Mouse (Mus musculus): ENCODE data around the gene H2afx. TPM values are rescaled to one million over a fixed set of nuclear protein-coding genes. Genes with fewer than 3 reads are reported as not detected.

H2afx gene
- polyA plus RNA-seq (2017; shearing (Covaris generic)): 13.2 TPM

DNA sequence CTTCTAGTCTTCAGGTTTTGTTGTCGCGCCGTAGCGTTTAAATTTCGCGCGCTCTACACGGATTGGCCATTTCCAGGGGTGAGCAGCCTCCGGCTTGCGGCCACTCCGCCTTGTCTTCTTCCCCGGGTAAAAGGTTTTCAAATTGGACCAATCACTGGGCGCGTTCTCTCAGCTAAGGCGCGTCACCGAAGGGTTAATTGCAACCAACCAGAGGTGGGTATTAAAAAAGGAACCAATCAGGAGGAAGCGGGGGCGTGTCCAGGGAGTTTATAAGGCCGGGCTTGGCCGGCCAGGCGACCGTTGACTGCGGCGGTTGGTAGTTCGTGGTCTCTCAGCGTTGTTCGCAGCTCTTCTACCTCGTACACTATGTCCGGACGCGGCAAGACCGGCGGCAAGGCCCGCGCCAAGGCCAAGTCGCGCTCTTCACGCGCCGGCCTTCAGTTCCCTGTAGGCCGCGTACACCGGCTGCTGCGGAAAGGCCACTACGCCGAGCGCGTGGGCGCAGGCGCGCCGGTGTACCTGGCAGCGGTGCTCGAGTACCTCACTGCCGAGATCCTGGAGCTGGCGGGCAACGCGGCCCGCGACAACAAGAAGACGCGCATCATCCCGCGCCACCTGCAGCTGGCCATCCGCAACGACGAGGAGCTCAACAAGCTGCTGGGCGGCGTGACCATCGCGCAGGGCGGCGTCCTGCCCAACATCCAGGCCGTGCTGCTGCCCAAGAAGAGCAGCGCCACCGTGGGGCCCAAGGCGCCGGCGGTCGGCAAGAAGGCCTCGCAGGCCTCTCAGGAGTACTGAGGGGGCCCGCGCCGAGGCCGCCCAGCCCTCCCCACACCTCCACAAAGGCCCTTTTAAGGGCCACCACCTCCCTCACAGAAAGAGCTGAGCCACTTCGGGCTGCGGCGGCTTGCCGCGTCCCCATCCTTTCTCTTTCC lies at the start of gene H2afx:
TSS of gene H2afx (plus strand) at position 299 of the 935 bp plus-strand sequence.

DNA sequence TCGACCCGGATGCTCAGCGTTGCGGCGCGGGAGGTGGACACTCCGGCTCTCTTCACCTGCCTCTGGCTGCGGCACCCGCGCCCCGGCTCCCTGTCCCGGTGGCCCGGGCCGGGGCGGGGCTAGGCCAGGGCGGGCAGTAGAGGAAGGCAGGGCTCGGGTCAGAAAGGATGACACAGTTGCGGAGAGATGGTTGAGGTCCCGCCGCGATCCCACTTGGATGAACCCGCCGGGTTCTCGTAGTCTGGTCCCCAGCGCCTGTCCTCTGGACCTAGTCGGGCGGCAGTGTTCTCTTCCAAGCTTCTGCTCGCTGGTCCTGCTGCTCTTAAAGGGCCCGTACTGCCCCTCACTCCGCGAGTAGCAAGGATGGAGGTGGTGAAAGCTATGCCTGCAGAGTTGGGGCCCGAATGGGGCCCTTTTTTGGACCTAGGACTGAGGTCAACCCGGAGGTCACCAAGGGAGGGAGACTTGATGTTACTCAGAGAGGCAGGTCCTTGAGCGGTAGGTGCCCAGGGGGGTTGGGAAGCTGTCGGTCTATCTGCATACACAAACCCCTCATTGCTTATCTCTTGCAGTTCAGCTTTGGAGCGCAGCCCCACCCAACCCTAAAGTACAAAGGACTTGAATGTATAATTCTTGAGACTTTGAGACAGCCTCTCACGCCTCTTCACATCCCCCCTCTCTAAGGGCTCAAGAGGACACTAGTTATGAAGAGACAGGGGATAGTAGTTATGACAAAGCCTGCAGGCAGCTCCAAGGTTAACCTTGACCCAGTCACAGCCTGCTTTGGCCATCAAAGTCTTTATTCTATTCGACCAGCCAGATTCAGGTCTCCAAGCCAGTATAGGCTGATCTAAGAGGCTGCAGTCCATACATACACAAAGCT lies 46.2 kb upstream of the H2afx start, which contains the start of gene Abcg4:
TSS of gene Abcg4 (minus strand) at position 540 of the 883 bp plus-strand sequence.

DNA sequence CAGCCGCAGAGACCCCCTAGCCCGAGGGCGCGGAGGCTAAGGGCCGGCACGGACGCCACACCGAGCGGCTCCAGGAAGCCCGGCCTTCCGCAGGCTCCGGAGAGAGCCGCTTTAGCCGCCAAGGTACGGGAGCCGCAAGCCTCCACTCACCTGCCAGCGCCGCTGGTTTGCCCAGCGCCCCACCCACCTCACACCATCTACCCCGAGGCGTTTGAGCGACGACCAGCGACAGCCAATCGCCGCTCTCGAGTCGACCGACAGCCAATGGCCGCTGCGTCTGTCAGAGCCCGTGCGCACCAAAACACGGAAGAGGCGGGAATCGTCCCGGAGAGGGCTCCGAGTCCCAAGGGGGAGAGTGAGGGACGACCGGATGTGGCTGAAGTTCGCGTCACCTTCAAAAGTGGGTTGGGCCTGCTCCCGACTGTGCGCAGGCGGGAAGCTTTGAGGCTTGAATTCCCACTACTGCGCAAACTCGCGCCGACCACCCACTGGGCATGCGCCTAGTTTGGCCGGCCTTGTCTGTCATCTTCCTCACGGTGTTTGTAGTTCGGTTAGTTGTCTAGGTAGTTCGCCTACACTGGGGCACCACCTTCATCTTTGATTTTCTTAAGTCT lies 28.9 kb upstream of the H2afx start, which contains the start of gene Hinfp:
TSS of gene Hinfp (minus strand) at position 206 of the 614 bp plus-strand sequence.

DNA sequence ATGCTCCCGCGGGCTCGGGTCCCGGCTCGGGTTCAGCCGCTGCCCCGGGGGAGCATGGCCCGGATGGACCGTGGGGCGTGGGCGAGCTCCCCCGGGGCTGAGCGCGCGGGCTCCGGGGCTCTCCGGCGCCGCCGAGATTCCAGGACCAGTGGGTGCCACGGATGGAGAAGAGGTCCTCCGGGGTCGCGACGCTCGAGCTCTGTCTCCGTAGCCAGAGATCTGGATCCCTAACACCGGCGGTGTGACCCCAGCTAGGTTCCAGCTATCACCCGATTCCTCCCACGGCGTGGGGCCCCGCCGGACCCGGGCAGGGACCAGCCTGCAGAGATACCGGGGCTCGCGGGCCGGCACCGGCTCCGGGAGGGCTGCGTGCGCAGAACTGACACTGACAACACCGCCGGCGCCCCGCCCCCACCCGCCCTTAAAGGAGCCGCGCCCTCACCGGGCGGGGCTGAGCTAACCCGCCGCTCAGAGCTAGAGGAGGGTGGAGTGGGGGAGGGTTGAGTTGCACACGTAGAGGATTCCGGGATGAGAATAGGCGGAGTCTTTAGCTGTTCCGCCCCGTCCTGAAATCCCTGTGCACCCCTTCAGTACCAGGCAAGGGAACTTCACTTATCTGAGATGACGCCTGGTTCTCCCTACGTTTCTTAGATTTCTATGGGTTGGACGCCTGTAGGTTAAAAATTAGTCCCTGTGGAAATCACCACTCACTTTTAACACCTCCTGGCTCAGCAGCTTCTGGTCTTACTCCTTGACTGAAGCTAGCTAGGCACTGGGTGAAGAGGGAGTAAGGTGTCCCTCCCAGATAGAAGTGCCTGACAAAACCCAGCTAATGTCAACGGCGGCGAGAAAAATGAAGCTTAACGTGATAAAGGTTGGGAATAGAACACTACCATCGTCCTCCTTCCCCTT lies 14.4 kb upstream of the H2afx start, which contains the start of gene C2cd2l:
TSS of gene C2cd2l (minus strand) at position 399 of the 912 bp plus-strand sequence.

DNA sequence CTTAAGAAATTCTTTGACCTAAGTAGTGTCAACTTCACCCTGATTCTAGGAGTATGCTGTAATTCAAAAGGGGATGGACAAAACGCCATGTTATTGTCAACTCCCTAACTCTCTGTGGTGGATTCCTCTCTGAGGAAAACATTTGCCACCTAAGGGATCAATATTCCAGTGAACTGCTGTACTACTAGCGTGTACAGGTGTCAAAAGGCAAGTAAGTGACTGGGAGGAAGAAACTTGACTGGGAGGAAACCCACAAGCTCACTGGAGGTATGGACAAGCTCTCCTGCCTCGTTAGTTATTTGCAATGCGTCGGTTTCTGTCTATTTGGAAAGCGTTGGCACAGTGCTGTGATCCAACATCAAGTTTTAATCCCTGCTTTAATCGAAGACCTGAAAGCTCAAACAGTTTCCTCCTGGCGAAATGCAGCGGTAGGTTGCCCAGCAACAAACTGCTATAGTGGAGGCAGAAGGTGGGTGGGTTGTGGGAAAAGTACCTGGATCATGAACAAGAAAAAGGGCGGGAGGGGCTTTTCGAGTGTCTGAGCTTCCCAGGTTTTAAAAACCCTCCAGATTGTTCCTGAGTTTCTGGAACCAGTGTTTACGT lies 8.6 kb upstream of the H2afx start, which contains the start of gene Dpagt1:
TSS of gene Dpagt1 (plus strand) at position 252 of the 603 bp plus-strand sequence.

DNA sequence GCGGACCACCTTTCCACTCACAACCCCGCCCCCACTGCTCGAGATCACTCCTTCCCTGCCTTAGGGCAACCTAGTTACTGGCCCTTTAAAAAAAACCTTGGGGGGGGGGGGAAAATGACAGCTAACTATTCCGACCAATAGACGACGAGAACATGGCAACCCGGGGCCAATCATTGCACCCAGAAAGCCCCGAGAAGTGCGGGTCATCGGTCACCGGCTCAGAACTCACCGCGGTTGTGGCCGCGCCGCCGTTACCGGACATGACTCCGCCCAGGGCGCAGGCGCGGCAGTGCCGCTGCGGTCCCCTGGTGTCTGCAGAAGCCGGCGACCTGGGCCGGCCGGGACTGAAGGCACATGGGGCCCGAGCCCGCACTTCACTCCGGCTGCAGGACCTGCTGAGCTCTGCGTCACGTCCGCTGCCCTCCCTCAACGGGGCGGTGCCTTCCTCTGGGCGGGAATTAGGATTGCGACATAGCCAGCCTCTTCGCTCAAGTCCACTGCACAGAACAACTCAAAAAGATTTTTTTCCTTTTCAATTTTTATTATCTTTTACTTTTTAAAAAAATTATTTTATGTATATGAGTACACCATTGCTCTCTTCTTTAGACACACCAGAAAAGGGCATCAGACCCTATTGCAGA lies 9.4 kb downstream of the H2afx start, which contains the start of gene Hmbs:
TSS of gene Hmbs (minus strand) at position 448 of the 641 bp plus-strand sequence.

DNA sequence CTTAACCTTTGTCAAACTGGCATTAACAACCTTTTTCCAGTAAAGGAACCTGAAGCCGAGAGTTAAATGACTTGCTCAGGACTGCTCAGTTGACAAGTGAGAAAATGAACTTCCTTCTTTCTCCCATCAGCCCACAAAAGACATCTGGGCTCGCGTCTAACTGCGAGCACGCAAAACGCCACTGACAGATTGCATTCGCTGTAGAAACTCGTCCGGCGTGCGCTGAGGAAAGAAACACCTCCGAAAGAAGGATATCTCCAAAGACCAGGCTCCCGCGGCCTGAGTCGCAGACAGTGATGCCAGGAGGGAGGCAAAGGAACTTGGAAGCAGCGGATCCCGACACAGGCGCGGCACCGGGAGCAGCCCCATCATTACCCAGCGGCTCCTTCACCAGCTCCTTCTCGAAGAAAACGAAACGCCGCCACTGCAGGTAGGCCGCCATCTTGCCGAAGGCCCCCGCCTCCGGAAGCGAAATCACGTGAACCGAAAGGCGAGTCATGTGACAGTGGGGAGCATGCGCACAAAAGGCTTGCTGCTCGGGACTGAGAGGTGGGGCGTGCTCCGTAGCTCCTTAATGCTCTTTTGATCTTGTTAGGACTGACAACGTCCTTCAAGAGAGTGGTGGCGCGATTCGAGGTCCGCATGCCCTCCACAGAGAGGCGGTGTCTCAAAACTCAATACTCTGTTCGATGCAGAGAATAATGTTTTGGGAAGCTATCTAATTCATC lies 26.9 kb downstream of the H2afx start, which contains the start of gene Vps11:
TSS of gene Vps11 (minus strand) at position 481 of the 728 bp plus-strand sequence.

DNA sequence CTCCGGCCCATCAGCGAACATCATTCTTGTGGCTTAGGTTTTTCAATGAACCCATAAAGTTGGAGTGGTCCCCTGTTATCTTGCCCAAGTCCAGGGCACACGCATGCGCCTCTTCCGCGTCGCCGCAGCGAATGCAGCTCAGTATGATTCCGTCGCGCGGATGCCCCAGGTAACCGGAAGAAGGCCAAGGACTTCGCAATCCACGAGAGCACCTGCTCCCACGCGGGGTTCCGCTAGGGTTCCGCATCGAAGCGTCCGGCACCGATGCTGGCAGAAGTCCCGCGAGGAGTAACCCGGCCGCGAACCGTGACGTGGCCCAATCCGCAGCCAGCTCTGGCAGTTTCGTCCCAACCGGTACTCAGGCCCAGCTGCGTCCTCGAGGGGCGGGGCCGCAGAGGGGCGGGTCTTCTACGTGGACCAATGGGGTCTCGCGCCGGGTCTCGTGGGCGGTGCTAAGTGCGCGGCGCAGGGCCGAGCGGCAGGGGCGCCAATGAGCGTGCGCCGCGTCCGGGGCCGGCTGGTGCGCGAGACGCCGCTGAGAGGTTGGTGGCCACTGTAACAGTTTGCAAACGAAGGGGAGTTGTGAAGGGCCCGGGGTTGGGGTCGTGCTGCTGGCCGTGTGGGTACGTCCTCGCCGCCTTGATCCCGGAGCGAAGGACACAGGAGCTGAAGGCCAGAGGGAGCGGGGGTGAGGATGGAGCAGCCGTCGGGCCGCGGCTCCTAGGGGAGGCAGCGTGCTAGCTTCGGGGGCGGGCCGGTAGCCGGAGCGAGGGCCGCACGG lies 44.8 kb downstream of the H2afx start, which contains the start of gene Hyou1:
TSS of gene Hyou1 (plus strand) at position 437 of the 781 bp plus-strand sequence.

Other genes with a start within 250 kb of the H2afx start
- not detected for gene Mfrp, start 233.0 kb upstream of the H2afx start, polyA plus RNA-seq (2017; shearing (Covaris generic))
- not detected for gene C1qtnf5, start 227.4 kb upstream of the H2afx start, polyA plus RNA-seq (2017; shearing (Covaris generic))
- not detected for gene Gm49380, start 221.2 kb upstream of the H2afx start, polyA plus RNA-seq (2017; shearing (Covaris generic))
- 7.7 TPM for gene Rnf26, start 221.2 kb upstream of the H2afx start, polyA plus RNA-seq (2017; shearing (Covaris generic))
- gene Mcam, start 200.2 kb upstream of the H2afx start, polyA plus RNA-seq (2017; shearing (Covaris generic)): not detected
- 18.2 TPM for gene Cbl, start 100.6 kb upstream of the H2afx start, polyA plus RNA-seq (2017; shearing (Covaris generic))
- gene Ccdc153, start 94.0 kb upstream of the H2afx start, polyA plus RNA-seq (2017; shearing (Covaris generic)): not detected
- not detected for gene Pdzd3, start 83.2 kb upstream of the H2afx start, polyA plus RNA-seq (2017; shearing (Covaris generic))
- 8.5 TPM for gene Nlrx1, start 66.1 kb upstream of the H2afx start, polyA plus RNA-seq (2017; shearing (Covaris generic))
- not detected for gene Abcg4, start 46.1 kb upstream of the H2afx start, polyA plus RNA-seq (2017; shearing (Covaris generic))
- 40.4 TPM for gene Hinfp, start 29.0 kb upstream of the H2afx start, polyA plus RNA-seq (2017; shearing (Covaris generic))
- gene C2cd2l, start 14.4 kb upstream of the H2afx start, polyA plus RNA-seq (2017; shearing (Covaris generic)): 5.9 TPM
- gene Dpagt1, start 8.7 kb upstream of the H2afx start, polyA plus RNA-seq (2017; shearing (Covaris generic)): 26.7 TPM
- gene Hmbs, start 9.5 kb downstream of the H2afx start, polyA plus RNA-seq (2017; shearing (Covaris generic)): 24.1 TPM
- 82.6 TPM for gene Vps11, start 27.0 kb downstream of the H2afx start, polyA plus RNA-seq (2017; shearing (Covaris generic))
- gene Hyou1, start 44.8 kb downstream of the H2afx start, polyA plus RNA-seq (2017; shearing (Covaris generic)): 26.6 TPM
- gene Slc37a4, start 62.2 kb downstream of the H2afx start, polyA plus RNA-seq (2017; shearing (Covaris generic)): 29.0 TPM
- gene Rps25, start 72.4 kb downstream of the H2afx start, polyA plus RNA-seq (2017; shearing (Covaris generic)): 2,154 TPM
- 157 TPM for gene Trappc4, start 72.9 kb downstream of the H2afx start, polyA plus RNA-seq (2017; shearing (Covaris generic))
- 65.9 TPM for gene Ccdc84, start 83.9 kb downstream of the H2afx start, polyA plus RNA-seq (2017; shearing (Covaris generic))
- gene Foxr1, start 106.4 kb downstream of the H2afx start, polyA plus RNA-seq (2017; shearing (Covaris generic)): 0.14 TPM
- gene Upk2, start 120.3 kb downstream of the H2afx start, polyA plus RNA-seq (2017; shearing (Covaris generic)): not detected
- 8.3 TPM for gene Bcl9l, start 148.1 kb downstream of the H2afx start, polyA plus RNA-seq (2017; shearing (Covaris generic))
- 93.5 TPM for gene Cxcr5, start 227.2 kb downstream of the H2afx start, polyA plus RNA-seq (2017; shearing (Covaris generic))